Mouse (Mus musculus) forebrain, embryonic 15.5 days (tissue): ENCODE data around the gene Gm20219. TPM values are rescaled to one million over a fixed set of nuclear protein-coding genes. Genes with fewer than 3 reads are reported as not detected.
"Not testable (repeated sequence)": the region's sequence is repeated elsewhere in the genome, so short reads cannot be mapped to it uniquely, and the experiment has no call there.

Experiments used
- ATAC-seq: fragments of 200-750 bp; cut with Nextera tagmentation; replicated peaks from 2 replicates; pipeline ENCODE4 v1.8.0; 2017; ENCODE audit warnings: mild to moderate bottlenecking, moderate TSS enrichment, moderate library complexity
- H3K27ac ChIP-seq: fragments of 300-500 bp; sonication (generic); replicated peaks from 2 replicates; pipeline ENCODE4 v1.5.1; 2015; ENCODE audit warnings: mild to moderate bottlenecking, inconsistent platforms
- H3K27me3 ChIP-seq: fragments of 300-500 bp; sonication (generic); 2 replicates; pipeline ENCODE4 v1.6.1; 2015; ENCODE audit warnings: inconsistent platforms
- H3K36me3 ChIP-seq: fragments of 300-500 bp; sonication (generic); 2 replicates; pipeline ENCODE4 v1.6.1; 2015; ENCODE audit warnings: mild to moderate bottlenecking, inconsistent platforms
- H3K4me1 ChIP-seq: fragments of 300-500 bp; sonication (generic); 2 replicates; pipeline ENCODE4 v1.6.1; 2015; ENCODE audit warnings: inconsistent platforms
- H3K4me2 ChIP-seq: fragments of 300-500 bp; sonication (generic); replicated peaks from 2 replicates; pipeline ENCODE4 v1.6.1; 2015; ENCODE audit warnings: mild to moderate bottlenecking, inconsistent platforms
- H3K4me3 ChIP-seq: fragments of 300-500 bp; sonication (generic); 2 replicates; pipeline ENCODE4 v1.5.1; 2015; ENCODE audit warnings: mild to moderate bottlenecking, inconsistent platforms
- H3K9ac ChIP-seq: fragments of 300-500 bp; sonication (generic); replicated peaks from 2 replicates; pipeline ENCODE4 v1.6.1; 2015; ENCODE audit warnings: mild to moderate bottlenecking, inconsistent platforms
- H3K9me3 ChIP-seq: fragments of 300-500 bp; sonication (generic); 2 replicates; pipeline ENCODE4 v1.6.1; 2016; ENCODE audit warnings: inconsistent platforms
- WGBS: fragments of 180-500 bp; shearing (Covaris S2); methylation state at CpG from one replicate; pipeline ENCODE4 v1.1.7; 2015; ENCODE audit warnings: mixed read lengths; 5-methylcytosine and 5-hydroxymethylcytosine counted together
- polyA plus RNA-seq: library from polyadenylated mRNA; unstranded; fragments of >200 nt; fragmentation: Nextera tagmentation; extraction: Ambion mirVana; gene quantifications from 2 replicates; pipeline ENCODE4 v1.2.1, GENCODE M21; 2015

Gm20219 gene
- polyA plus RNA-seq, 1 experiment from 2014 or later = 1.5 TPM

GRCm38 (mm10) chr17:56509707-56510472, 44.3 kb downstream of the Gm20219 start:
- H3K4me1 ChIP-seq = peaks cover 67% of the 10 kb centered on the region
- H3K27ac ChIP-seq = peak overlapping the region; percentile 96
- H3K27me3 ChIP-seq = no peaks in the 10 kb centered on the region
- H3K4me2 ChIP-seq = peak overlapping the region; percentile 27
- H3K36me3 ChIP-seq = no peaks in the 10 kb centered on the region
- H3K9me3 ChIP-seq = no peaks in the 10 kb centered on the region
- H3K9ac ChIP-seq = peak overlapping the region; percentile 22; the same call in 1 of the 2 replicates
- H3K4me3 ChIP-seq = peak overlapping the region; percentile 0; the same call in 1 of the 2 replicates
- peak; percentile 65 for ATAC-seq
- WGBS = 4% methylated on average over 33 of the region's 37 CpGs

DNA sequence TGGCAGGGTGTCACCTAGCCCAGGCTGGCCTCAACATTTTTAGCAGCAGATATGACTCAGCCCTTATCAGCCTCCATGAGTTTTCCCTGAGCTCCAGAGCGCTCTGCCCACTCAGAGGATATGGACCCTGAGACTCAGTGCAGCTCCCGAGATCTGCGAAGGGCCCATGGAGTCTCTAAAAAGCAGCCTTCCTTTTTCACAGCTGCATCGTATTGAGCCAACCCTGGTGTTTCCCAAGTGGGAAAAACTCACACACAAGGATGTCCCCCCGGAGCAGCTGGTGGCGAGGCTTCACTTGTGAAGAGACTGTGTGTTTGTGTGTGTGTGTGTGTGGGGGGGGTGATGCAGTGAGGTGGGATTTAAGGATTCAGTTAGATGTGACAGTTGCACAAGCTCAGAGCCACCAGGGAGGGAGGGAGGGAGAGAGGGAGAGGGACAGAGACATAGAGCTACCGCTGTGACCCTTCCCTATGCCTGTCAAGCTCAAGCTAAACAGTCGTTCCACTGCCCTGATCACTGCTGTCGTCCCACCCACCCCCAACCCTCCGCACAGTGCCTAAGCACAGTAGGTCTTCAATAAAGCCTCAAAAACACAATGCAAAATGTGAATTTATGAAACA, 45.1 kb downstream of the Gm20219 start:
- Histone ChIP-seq H3K4me3 (no peak overlapping the region), H3K4me2 (no peak overlapping the region), H3K9ac (no peak overlapping the region), H3K27ac (peak overlapping the region; percentile 96), H3K4me1 (peaks cover 65% of the 10 kb centered on the region), H3K36me3 (no peaks in the 10 kb centered on the region), H3K27me3 (no peaks in the 10 kb centered on the region), H3K9me3 (no peaks in the 10 kb centered on the region)
- 24% methylated on average over 10 of the region's 10 CpGs for WGBS
- peak; percentile 32 for ATAC-seq

GRCm38 (mm10) chr17:56507161-56508068, 46.8 kb downstream of the Gm20219 start:
- peak; percentile 91 for ATAC-seq
- no peaks in the 10 kb centered on the region for H3K9me3 ChIP-seq
- no peaks in the 10 kb centered on the region for H3K27me3 ChIP-seq
- H3K4me2 ChIP-seq = peak overlapping the region; percentile 90
- peak overlapping the region; percentile 53 for H3K4me3 ChIP-seq
- peak overlapping the region; percentile 96 for H3K27ac ChIP-seq
- under 1% methylated on average over 42 of the region's 42 CpGs for WGBS
- H3K4me1 ChIP-seq = peaks cover 71% of the 10 kb centered on the region
- H3K9ac ChIP-seq = peak overlapping the region; percentile 89
- H3K36me3 ChIP-seq = no peaks in the 10 kb centered on the region

- H3K4me1 ChIP-seq = peaks cover 74% of the 10 kb centered on the region
- H3K27me3 ChIP-seq = no peaks in the 10 kb centered on the region
- 57% methylated on average over 15 of the region's 15 CpGs for WGBS
- peak overlapping the region; percentile 89 for H3K9ac ChIP-seq
- H3K4me2 ChIP-seq = peak overlapping the region; percentile 90
- H3K36me3 ChIP-seq = no peaks in the 10 kb centered on the region
- H3K9me3 ChIP-seq = no peaks in the 10 kb centered on the region
- H3K4me3 ChIP-seq = peak overlapping the region; percentile 53
- H3K27ac ChIP-seq = peak overlapping the region; percentile 96
- ATAC-seq = no peak
These were observed 47.6 kb downstream of the Gm20219 start for GRCm38 (mm10) chr17:56506417-56507065.

DNA sequence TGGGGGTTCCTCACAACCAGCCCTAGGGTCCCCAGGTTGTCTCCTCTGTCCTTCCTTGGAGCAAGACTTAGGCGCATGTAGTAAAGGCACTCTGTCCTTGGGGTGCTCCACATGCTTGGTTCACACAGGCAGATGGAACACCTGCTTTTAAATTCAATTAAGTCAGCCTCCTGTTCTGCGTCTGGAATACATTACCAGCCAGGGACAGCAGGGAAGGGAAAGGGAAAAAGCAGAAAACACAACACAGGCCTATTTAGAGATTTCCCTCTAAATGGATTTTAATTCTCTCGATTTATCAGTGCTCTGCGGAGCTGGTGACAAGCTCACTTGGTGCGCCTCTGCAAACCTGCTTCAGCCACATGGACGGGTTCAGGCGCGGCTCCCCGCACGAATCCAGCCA, 48.8 kb downstream of the Gm20219 start:
- no peaks in the 10 kb centered on the region for H3K27me3 ChIP-seq
- no peak for ATAC-seq
- peaks cover 72% of the 10 kb centered on the region for H3K4me1 ChIP-seq
- 73% methylated on average over 10 of the region's 10 CpGs for WGBS
- no peak overlapping the region for H3K4me2 ChIP-seq
- no peak overlapping the region for H3K4me3 ChIP-seq
- no peaks in the 10 kb centered on the region for H3K36me3 ChIP-seq
- peak overlapping the region; percentile 81 for H3K27ac ChIP-seq
- no peak overlapping the region for H3K9ac ChIP-seq
- no peaks in the 10 kb centered on the region for H3K9me3 ChIP-seq

DNA sequence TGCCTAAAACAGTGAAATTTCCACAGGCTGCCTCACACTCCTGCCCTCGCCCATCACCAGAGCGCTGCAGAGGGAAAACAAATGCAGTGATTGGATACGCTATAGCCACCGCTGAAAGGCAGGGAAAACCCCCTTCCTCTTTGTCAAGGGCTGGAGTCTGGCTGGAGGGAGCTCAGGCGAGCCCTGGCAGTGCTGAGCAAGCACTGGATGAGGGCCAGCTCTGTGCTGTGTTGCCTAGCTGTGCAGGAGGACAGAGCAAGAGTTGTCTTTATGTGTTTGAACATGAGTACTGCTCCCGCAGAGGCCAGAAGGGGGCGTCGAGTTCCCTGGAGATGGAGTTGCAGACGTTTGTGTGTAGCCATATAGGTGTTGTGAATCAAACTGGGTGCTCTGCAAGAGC, 51.7 kb downstream of the Gm20219 start:
- Histone ChIP-seq H3K4me2 (no peak overlapping the region), H3K9ac (no peak overlapping the region), H3K4me1 (peaks cover 68% of the 10 kb centered on the region), H3K4me3 (no peak overlapping the region), H3K9me3 (no peaks in the 10 kb centered on the region), H3K27me3 (no peaks in the 10 kb centered on the region), H3K36me3 (no peaks in the 10 kb centered on the region), H3K27ac (peak overlapping the region; percentile 94)
- WGBS = 21% methylated on average over 9 of the region's 9 CpGs
- ATAC-seq = peak; percentile 84

DNA sequence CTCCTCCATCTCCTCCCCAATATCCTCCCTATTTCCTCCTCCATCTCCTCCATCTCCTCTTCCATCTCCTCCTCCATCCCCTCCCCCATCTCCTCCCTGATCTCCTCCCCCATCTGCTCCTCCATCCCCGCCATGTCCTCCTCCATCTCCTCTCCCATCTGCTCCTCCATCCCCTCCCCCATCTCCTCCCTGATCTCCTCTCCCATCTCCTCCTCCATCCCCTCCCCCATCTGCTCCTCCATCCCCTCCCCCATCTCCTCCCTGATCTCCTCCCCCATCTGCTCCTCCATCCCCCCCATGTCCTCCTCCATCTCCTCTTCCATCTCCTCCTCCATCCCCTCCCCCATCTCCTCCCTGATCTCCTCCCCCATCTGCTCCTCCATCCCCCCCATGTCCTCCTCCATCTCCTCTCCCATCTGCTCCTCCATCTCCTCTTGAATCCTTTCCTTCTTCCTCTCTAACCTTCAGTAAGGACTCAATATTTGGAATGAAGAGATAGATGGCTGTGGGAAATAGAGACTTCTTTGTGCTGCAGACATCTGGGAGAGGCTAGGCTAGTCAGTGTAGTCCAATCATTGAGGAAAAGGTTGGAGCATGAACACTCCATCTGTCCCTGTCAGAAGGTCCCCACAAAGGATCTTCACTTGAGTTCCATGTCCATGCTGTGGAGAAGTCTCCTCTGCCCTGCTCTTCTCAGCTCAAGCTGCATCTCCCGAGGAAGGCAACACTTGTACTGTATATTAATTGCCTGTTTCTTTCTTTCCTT, 52.4 kb downstream of the Gm20219 start:
- not testable (repeated sequence) for H3K4me2 ChIP-seq, H3K9me3 ChIP-seq, H3K36me3 ChIP-seq, H3K9ac ChIP-seq, H3K4me3 ChIP-seq, H3K27me3 ChIP-seq
- 14% methylated on average over 2 of the region's 2 CpGs for WGBS
- Histone ChIP-seq H3K4me1 (peaks cover 61% of the 10 kb centered on the region), H3K27ac (peak overlapping the region; percentile 94)
- peak; percentile 21 for ATAC-seq

Other genes starting within 250 kb of the Gm20219 start
- gene Kdm4b, start 228.3 kb downstream of the Gm20219 start, polyA plus RNA-seq = 81.2 and 81.5 TPM in 2 replicates
- 375 and 409 TPM in 2 replicates for gene Ptprs, start 77.9 kb downstream of the Gm20219 start, polyA plus RNA-seq
- 0.14 and 0.36 TPM in 2 replicates for gene Znrf4, start 42.0 kb downstream of the Gm20219 start, polyA plus RNA-seq
- 76.1 and 84.7 TPM in 2 replicates for gene Safb2, start 30.2 kb upstream of the Gm20219 start, polyA plus RNA-seq
- gene Safb, start 30.4 kb upstream of the Gm20219 start, polyA plus RNA-seq = 125 and 132 TPM in 2 replicates
- gene 2410015M20Rik, start 55.4 kb upstream of the Gm20219 start, polyA plus RNA-seq = 194 and 210 TPM in 2 replicates
- 1,126 and 1,235 TPM in 2 replicates for gene Rpl36, start 59.0 kb upstream of the Gm20219 start, polyA plus RNA-seq
- 47.7 and 49.9 TPM in 2 replicates for gene Lonp1, start 72.5 kb upstream of the Gm20219 start, polyA plus RNA-seq
- 0.98 and 1.1 TPM in 2 replicates for gene Catsperd, start 73.8 kb upstream of the Gm20219 start, polyA plus RNA-seq
- 114 and 115 TPM in 2 replicates for gene Ranbp3, start 118.9 kb upstream of the Gm20219 start, polyA plus RNA-seq
- gene Ndufa11, start 163.4 kb upstream of the Gm20219 start, polyA plus RNA-seq = 425 and 444 TPM in 2 replicates
- 18.4 and 20.3 TPM in 2 replicates for gene Vmac, start 163.6 kb upstream of the Gm20219 start, polyA plus RNA-seq
- 0.97 and 1.2 TPM in 2 replicates for gene Nrtn, start 203.1 kb upstream of the Gm20219 start, polyA plus RNA-seq
- 72.1 and 74.3 TPM in 2 replicates for gene Dus3l, start 210.4 kb upstream of the Gm20219 start, polyA plus RNA-seq
- gene Prr22, start 215.9 kb upstream of the Gm20219 start, polyA plus RNA-seq = 0.66 and 0.73 TPM in 2 replicates